Mouse (Mus musculus): ENCODE data around the gene Fstl1. TPM values are rescaled to one million over a fixed set of nuclear protein-coding genes. Genes with fewer than 3 reads are reported as not detected.
A peak's percentile ranks its signal among the peaks of the same experiment; 100 is the strongest.

The Fstl1 gene
- total RNA-seq, 4 experiments from 2014 or later, result 21.2 to 45.6 (median 33.8) TPM

GRCm38 (mm10) chr16:37823949-37824348 is 47.3 kb downstream of the Fstl1 start:
- DNase-seq, result no peak

- no peak for DNase-seq
These were observed 48.3 kb downstream of the Fstl1 start for GRCm38 (mm10) chr16:37824778-37825505.

GRCm38 (mm10) chr16:37826286-37826685 is 49.6 kb downstream of the Fstl1 start:
- DNase-seq, result no peak

- DNase-seq, result no peak
These were observed 54.4 kb downstream of the Fstl1 start for GRCm38 (mm10) chr16:37831041-37831440.

GRCm38 (mm10) chr16:37837571-37837970 is 60.9 kb downstream of the Fstl1 start:
- no peak for DNase-seq

- DNase-seq, result no peak
These were observed 65.8 kb downstream of the Fstl1 start for GRCm38 (mm10) chr16:37842439-37842838.

- no peak for DNase-seq
These were observed 67.1 kb downstream of the Fstl1 start for GRCm38 (mm10) chr16:37843740-37844139.

GRCm38 (mm10) chr16:37845202-37845925 is 68.7 kb downstream of the Fstl1 start:
- DNase-seq, result no peak

GRCm38 (mm10) chr16:37847081-37847480 is 70.4 kb downstream of the Fstl1 start:
- DNase-seq, result no peak

- peak; percentile 49 for DNase-seq
These were observed 74.7 kb downstream of the Fstl1 start for GRCm38 (mm10) chr16:37851366-37851765.

GRCm38 (mm10) chr16:37853279-37853678 is 76.6 kb downstream of the Fstl1 start:
- DNase-seq, result no peak

GRCm38 (mm10) chr16:37854054-37854453 is 77.4 kb downstream of the Fstl1 start:
- DNase-seq, result no peak

- no peak for DNase-seq
These were observed 77.9 kb downstream of the Fstl1 start for GRCm38 (mm10) chr16:37854593-37854992.

GRCm38 (mm10) chr16:37855583-37855982 is 78.9 kb downstream of the Fstl1 start:
- no peak for DNase-seq

GRCm38 (mm10) chr16:37856327-37856726 is 79.7 kb downstream of the Fstl1 start:
- DNase-seq, result no peak

GRCm38 (mm10) chr16:37857495-37857894 is 80.8 kb downstream of the Fstl1 start:
- no peak for DNase-seq

GRCm38 (mm10) chr16:37860213-37860612 is 83.5 kb downstream of the Fstl1 start:
- no peak for DNase-seq

- no peak for DNase-seq
These were observed 84.4 kb downstream of the Fstl1 start, which contains the start of gene Gm36028 for GRCm38 (mm10) chr16:37861029-37861428. Gene Gm36028 (minus strand): TSS chr16:37861146.

- DNase-seq, result no peak
These were observed 87.2 kb downstream of the Fstl1 start for GRCm38 (mm10) chr16:37863876-37864275.

- DNase-seq, result no peak
These were observed 89.2 kb downstream of the Fstl1 start for GRCm38 (mm10) chr16:37865841-37866240.

GRCm38 (mm10) chr16:37867791-37868505 is 91.3 kb downstream of the Fstl1 start, which contains the start of gene Lrrc58:
Gene Lrrc58 (plus strand): TSS chr16:37868389.
- peak; percentile 78 for DNase-seq

GRCm38 (mm10) chr16:37868506-37869469 is 92.1 kb downstream of the Fstl1 start:
- DNase-seq, result no peak
